Mouse (Mus musculus) midbrain, embryonic 10.5 days (tissue): Measurements from ENCODE around the gene Def8. TPM values are rescaled to one million over a fixed set of nuclear protein-coding genes. Genes with fewer than 3 reads are reported as not detected.

Experiments used
- DNase-seq: peaks from one replicate; pipeline ENCODE4 v3.0.0-alpha.2; 2017; ENCODE audit warnings: low spot score
- H3K27ac ChIP-seq: fragments of 300-500 bp; sonication (generic); replicated peaks from 2 replicates; pipeline ENCODE4 v1.5.1; 2016; ENCODE audit warnings: mild to moderate bottlenecking
- H3K27me3 ChIP-seq: fragments of 300-500 bp; sonication (generic); 2 replicates; pipeline ENCODE4 v1.6.1; 2016; ENCODE audit warnings: low read depth, mild to moderate bottlenecking; ENCODE audit not compliant: poor library complexity, severe bottlenecking
- H3K36me3 ChIP-seq: fragments of 300-500 bp; sonication (generic); 2 replicates; pipeline ENCODE4 v1.6.1; 2016; ENCODE audit warnings: mild to moderate bottlenecking, moderate library complexity
- H3K4me1 ChIP-seq: fragments of 300-500 bp; sonication (generic); 2 replicates; pipeline ENCODE4 v1.6.1; 2016
- H3K4me3 ChIP-seq: fragments of 300-500 bp; sonication (generic); 2 replicates; pipeline ENCODE4 v1.5.1; 2016; ENCODE audit warnings: mild to moderate bottlenecking, moderate library complexity
- H3K9me3 ChIP-seq: fragments of 300-500 bp; sonication (generic); replicated peaks from 2 replicates; pipeline ENCODE4 v1.6.1; 2016; ENCODE audit warnings: mild to moderate bottlenecking
- WGBS: fragments of 180-500 bp; shearing (Covaris S2); methylation state at CpG from one replicate; pipeline ENCODE4 v1.1.7; 2016; 5-methylcytosine and 5-hydroxymethylcytosine counted together
- polyA plus RNA-seq: library from polyadenylated mRNA; unstranded; fragments of >200 nt; fragmentation: Nextera tagmentation; extraction: Ambion mirVana; gene quantifications from 2 replicates; pipeline ENCODE4 v1.2.1, GENCODE M21; 2016

Def8 gene
- polyA plus RNA-seq, 1 experiment from 2014 or later: 42.1 TPM

- no peak overlapping the region for H3K27ac ChIP-seq
- H3K4me1 ChIP-seq: peaks cover 41% of the 10 kb centered on the region
- H3K27me3 ChIP-seq: peaks cover 30% of the 10 kb centered on the region
- WGBS: 85% methylated on average over 8 of the region's 8 CpGs
- peaks cover 47% of the 10 kb centered on the region for H3K36me3 ChIP-seq
- peak overlapping the region; percentile 23; the same call in 1 of the 2 replicates for H3K4me3 ChIP-seq
- no peak for DNase-seq
- no peaks in the 10 kb centered on the region for H3K9me3 ChIP-seq
These were observed 7.1 kb upstream of the Def8 start for GRCm38 (mm10) chr8:123415967-123416943.

GRCm38 (mm10) chr8:123416944-123417555 lies 6.3 kb upstream of the Def8 start:
- Histone ChIP-seq H3K27me3 (peaks cover 22% of the 10 kb centered on the region), H3K4me3 (peak overlapping the region; percentile 23; the same call in 1 of the 2 replicates), H3K9me3 (no peaks in the 10 kb centered on the region), H3K27ac (no peak overlapping the region), H3K4me1 (peaks cover 34% of the 10 kb centered on the region), H3K36me3 (peaks cover 52% of the 10 kb centered on the region)
- WGBS: 83% methylated on average over 8 of the region's 8 CpGs
- no peak for DNase-seq

DNA sequence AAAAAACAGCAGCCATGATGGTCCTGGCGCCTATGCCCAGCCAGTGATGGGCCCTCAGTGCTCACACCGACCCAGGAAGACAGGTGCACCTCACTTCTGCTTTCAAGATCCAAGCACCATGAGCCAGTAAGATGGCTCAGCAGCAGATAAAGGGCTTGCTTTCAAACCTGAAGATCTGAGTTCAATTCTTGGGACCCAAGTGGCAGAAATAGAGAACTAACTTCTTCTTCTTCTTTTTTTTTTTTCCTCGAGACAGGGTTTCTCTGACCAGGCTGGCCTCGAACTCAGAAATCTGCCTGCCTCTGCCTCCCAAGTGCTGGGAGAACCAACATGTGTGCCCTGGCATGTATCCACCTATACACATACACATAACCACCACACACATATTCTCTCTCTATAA lies 3.6 kb upstream of the Def8 start:
- DNase-seq: no peak
- no peak overlapping the region for H3K27ac ChIP-seq

GRCm38 (mm10) chr8:123420525-123421281 lies 2.6 kb upstream of the Def8 start:
- H3K36me3 ChIP-seq: peaks cover 52% of the 10 kb centered on the region
- no peak overlapping the region for H3K27ac ChIP-seq
- 94% methylated on average over 34 of the region's 34 CpGs for WGBS
- H3K4me1 ChIP-seq: peaks cover 17% of the 10 kb centered on the region
- H3K9me3 ChIP-seq: no peaks in the 10 kb centered on the region
- no peaks in the 10 kb centered on the region for H3K27me3 ChIP-seq
- no peak for DNase-seq
- H3K4me3 ChIP-seq: no peak overlapping the region

More for the DNA sequence above, 3.6 kb upstream of the Def8 start:
- peaks cover 17% of the 10 kb centered on the region for H3K4me1 ChIP-seq
- H3K27me3 ChIP-seq: no peaks in the 10 kb centered on the region
- H3K36me3 ChIP-seq: peaks cover 52% of the 10 kb centered on the region
- WGBS: 88% methylated on average over 4 of the region's 4 CpGs
- no peak overlapping the region for H3K4me3 ChIP-seq
- no peaks in the 10 kb centered on the region for H3K9me3 ChIP-seq

- H3K4me3 ChIP-seq: no peak overlapping the region
- H3K9me3 ChIP-seq: peaks cover 2% of the 10 kb centered on the region; the same call in 1 of the 2 replicates
- 92% methylated on average over 19 of the region's 19 CpGs for WGBS
- peaks cover 52% of the 10 kb centered on the region for H3K36me3 ChIP-seq
- peaks cover 17% of the 10 kb centered on the region for H3K4me1 ChIP-seq
- no peak overlapping the region for H3K27ac ChIP-seq
- no peak for DNase-seq
- H3K27me3 ChIP-seq: no peaks in the 10 kb centered on the region
These were observed 2.0 kb upstream of the Def8 start for GRCm38 (mm10) chr8:123421325-123421724.

DNA sequence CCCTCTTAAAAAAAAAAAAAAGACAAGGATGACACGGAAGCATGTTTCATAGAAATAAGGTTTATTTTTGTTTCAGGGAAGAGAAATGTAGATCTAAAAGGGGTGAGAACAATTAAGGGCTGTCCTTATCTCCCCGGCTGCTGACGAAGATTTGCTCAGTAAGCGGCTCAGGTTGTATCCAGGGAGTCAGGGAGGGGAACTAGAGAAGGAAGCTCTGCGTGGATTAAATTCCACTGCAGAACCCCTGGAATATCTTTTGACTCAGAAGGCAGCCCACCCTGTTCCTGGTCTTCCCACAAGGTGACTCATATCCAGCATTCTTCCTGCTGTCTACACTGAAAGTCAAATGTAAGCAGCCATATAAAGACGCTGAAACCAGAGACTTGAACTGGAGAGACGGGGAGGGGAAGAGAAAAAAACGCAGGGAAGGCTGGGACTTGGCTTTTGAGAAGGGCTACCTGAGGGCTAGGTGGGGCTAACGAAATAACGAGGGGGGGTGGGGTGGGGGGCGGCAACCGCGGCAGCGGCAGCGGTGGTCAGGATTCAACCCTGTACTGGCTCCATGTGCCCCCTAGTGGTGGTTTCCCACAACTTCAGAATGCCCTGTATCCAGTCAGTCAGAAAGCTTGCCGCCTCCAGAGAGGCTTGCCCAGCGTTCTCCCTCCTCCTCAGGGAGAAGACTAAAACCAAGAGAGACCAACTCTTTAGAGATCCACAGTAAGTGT lies 1.1 kb upstream of the Def8 start:
- H3K27me3 ChIP-seq: no peaks in the 10 kb centered on the region
- peak; percentile 68 for DNase-seq
- H3K27ac ChIP-seq: no peak overlapping the region
- WGBS: 22% methylated on average over 17 of the region's 17 CpGs
- peaks cover 11% of the 10 kb centered on the region for H3K9me3 ChIP-seq
- peak overlapping the region; percentile 35; the same call in 1 of the 2 replicates for H3K4me3 ChIP-seq
- peaks cover 44% of the 10 kb centered on the region for H3K36me3 ChIP-seq
- H3K4me1 ChIP-seq: peaks cover 8% of the 10 kb centered on the region

- peaks cover 6% of the 10 kb centered on the region; the same call in 1 of the 2 replicates for H3K4me1 ChIP-seq
- peaks cover 16% of the 10 kb centered on the region for H3K9me3 ChIP-seq
- H3K27ac ChIP-seq: no peak overlapping the region
- H3K27me3 ChIP-seq: no peaks in the 10 kb centered on the region
- 0 out of 2 replicates have a peak overlapping the region, but pooled peaks have one; percentile 35 for H3K4me3 ChIP-seq
- 23% methylated on average over 3 of the region's 3 CpGs for WGBS
- DNase-seq: no peak
- peaks cover 39% of the 10 kb centered on the region for H3K36me3 ChIP-seq
These were observed 557 bp upstream of the Def8 start for GRCm38 (mm10) chr8:123422781-123423159.

- peaks cover 6% of the 10 kb centered on the region; the same call in 1 of the 2 replicates for H3K4me1 ChIP-seq
- WGBS: 97% methylated on average over 27 of the region's 27 CpGs
- no peak overlapping the region for H3K4me3 ChIP-seq
- H3K9me3 ChIP-seq: peaks cover 55% of the 10 kb centered on the region
- H3K27ac ChIP-seq: no peak overlapping the region
- DNase-seq: no peak
- no peaks in the 10 kb centered on the region for H3K36me3 ChIP-seq
- H3K27me3 ChIP-seq: no peaks in the 10 kb centered on the region
These were observed 3.5 kb downstream of the Def8 start for GRCm38 (mm10) chr8:123426511-123427509.

- no peak overlapping the region for H3K27ac ChIP-seq
- DNase-seq: no peak
- H3K4me1 ChIP-seq: no peaks in the 10 kb centered on the region
- no peaks in the 10 kb centered on the region for H3K36me3 ChIP-seq
- 96% methylated on average over 24 of the region's 24 CpGs for WGBS
- no peak overlapping the region for H3K4me3 ChIP-seq
- H3K9me3 ChIP-seq: peaks cover 64% of the 10 kb centered on the region
- H3K27me3 ChIP-seq: no peaks in the 10 kb centered on the region
These were observed 4.4 kb downstream of the Def8 start for GRCm38 (mm10) chr8:123427639-123428275.

- Histone ChIP-seq H3K4me3 (no peak overlapping the region), H3K27ac (no peak overlapping the region), H3K9me3 (peaks cover 71% of the 10 kb centered on the region), H3K27me3 (no peaks in the 10 kb centered on the region), H3K36me3 (no peaks in the 10 kb centered on the region), H3K4me1 (no peaks in the 10 kb centered on the region)
- no peak for DNase-seq
- WGBS: 96% methylated on average over 29 of the region's 29 CpGs
These were observed 5.1 kb downstream of the Def8 start for GRCm38 (mm10) chr8:123428343-123428893.
